Mouse (Mus musculus): ENCODE results near the gene Mtmr14. TPM values are rescaled to one million over a fixed set of nuclear protein-coding genes. Genes with fewer than 3 reads are reported as not detected.

Mtmr14 gene
- polyA plus RNA-seq, 1 experiment from 2014 or later = 41.0 TPM

DNA sequence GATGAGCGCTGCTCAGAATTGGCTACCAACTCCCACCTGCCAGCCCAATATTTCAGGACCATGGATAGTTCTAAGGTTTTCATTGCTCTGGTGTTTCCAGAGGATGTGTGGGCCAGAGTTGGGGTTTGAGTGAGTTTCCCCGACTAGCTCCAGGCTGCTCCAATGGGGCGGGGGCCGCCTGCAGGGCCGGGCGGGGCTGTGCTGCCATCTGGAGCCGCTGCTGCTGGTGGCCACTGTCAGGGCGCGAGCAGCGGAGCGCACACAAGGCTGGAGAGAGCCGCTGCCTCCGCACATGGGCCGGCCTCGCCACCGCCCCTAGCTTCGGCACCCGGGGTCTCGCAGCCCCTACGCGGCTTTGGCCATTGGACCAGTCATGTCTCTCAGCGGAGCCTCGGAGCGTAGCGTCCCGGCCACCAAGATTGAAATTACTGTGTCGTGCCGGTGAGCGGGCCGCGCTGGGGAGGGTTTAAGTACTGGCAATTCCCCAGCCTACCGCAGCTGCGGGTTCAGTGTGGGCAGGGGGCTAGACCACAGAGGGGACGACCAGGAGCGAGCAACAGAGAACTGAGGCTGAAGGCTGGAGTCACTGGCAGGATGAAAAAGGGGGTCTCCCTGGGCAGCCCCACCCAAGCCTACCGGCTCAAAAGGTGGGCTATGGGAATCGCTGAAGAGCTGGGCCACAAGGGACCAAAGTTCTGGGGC is 44.6 kb downstream of the Mtmr14 start, which contains the start of gene Cpne9:
Cpne9 (plus strand) TSS at position 207 of the 702 bp plus-strand sequence.
- WGBS = 1% methylated on average over 37 of the region's 37 CpGs
- Histone ChIP-seq H3K27ac (replicated peaks) (no peak within 1 kb of the TSS), H3K36me3 (peaks cover 13% of the 10 kb centered on the region; the same call in 1 of the 2 replicates)

DNA sequence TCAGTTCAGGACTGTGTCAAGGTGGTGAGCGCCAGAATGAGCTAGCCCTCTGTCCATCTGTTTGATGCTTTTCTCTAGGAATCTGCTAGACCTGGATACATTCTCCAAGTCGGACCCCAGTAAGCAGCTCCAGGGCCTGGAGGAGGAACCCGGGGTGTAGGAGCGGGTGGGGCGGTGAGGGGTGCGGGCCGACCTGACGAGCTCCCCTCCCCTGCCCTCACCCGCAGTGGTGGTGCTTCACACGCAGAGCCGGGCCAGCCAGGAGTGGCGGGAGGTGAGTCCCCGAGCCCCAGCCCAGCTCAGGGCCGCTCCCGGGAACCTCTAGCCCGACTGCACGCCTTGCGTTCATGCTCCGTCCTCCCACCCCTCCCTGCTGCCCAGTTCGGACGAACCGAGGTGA is 45.3 kb downstream of the Mtmr14 start:
- peak; percentile 40; the same call in 1 of the 2 replicates for ATAC-seq (ENCODE audit: low FRiP score, low read depth)
- Histone ChIP-seq H3K36me3 (peaks cover 13% of the 10 kb centered on the region; the same call in 1 of the 2 replicates), H3K27ac (replicated peaks) (no peak overlapping the region), H3K4me3 (peak overlapping the region; percentile 43), H3K27me3 (peaks cover 36% of the 10 kb centered on the region), H3K9me3 (no peaks in the 10 kb centered on the region), H3K9ac (no peak overlapping the region), H3K4me2 (peak overlapping the region; percentile 89), H3K4me1 (replicated peaks) (peaks cover 16% of the 10 kb centered on the region)
- 2% methylated on average over 19 of the region's 22 CpGs for WGBS

More for the DNA sequence above, 44.6 kb downstream of the Mtmr14 start, which contains the start of gene Cpne9:
- ATAC-seq (ENCODE audit: low FRiP score, low read depth) = peak; percentile 81
- Histone ChIP-seq H3K4me2 (peak within 1 kb of the TSS; percentile 89), H3K4me3 (peak within 1 kb of the TSS; percentile 43), H3K4me1 (replicated peaks) (peaks cover 16% of the 10 kb centered on the region), H3K9me3 (no peaks in the 10 kb centered on the region), H3K9ac (peak within 1 kb of the TSS; percentile 55), H3K27me3 (peaks cover 36% of the 10 kb centered on the region)

DNA sequence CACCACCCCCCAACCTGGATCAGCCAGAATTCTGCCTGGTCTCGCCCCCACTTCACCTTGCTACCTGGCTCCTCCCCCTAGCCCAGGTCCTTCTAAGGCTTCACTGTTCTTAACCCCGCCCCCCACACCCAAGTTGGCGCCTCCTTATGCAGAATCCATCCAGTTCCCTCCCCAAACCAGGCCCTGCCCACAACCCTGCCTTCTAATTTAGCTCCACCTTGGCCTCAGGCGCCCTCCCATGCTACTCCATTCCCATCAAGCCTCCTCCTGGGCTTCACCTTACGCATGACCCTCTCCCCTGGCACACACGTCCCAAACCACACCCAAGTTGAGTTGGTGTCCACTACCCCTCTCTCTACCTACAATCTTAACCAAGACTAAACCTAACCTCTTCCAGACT is 45.9 kb downstream of the Mtmr14 start:
- 6% methylated on average over 6 of the region's 6 CpGs for WGBS
- Histone ChIP-seq H3K4me2 (peak overlapping the region; percentile 89), H3K36me3 (peaks cover 13% of the 10 kb centered on the region; the same call in 1 of the 2 replicates), H3K4me3 (peak overlapping the region; percentile 43), H3K9me3 (no peaks in the 10 kb centered on the region), H3K9ac (no peak overlapping the region), H3K4me1 (replicated peaks) (peaks cover 16% of the 10 kb centered on the region), H3K27me3 (peaks cover 36% of the 10 kb centered on the region), H3K27ac (replicated peaks) (no peak overlapping the region)
- peak; percentile 11; the same call in 1 of the 2 replicates for ATAC-seq (ENCODE audit: low FRiP score, low read depth)

DNA sequence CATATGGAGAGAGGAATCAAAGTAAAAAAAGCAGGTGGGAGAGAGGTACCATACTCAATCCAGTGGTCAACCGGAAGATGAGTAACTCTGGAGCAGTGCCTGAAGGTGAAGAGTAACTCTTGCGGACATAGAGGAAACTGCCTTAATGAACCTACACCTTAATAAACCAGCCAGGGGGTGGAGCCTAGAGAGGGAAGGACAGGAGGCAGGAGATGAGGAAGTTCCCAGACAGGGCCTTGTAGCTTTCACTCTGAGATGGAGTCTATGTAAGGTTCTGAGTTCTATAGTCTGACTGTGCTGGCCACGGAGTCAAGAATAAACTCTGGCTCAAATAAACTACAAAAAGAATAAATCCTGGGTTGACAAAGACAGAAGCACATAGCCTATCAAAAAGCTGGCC is 47.3 kb downstream of the Mtmr14 start:
- H3K4me1 ChIP-seq (replicated peaks) = peaks cover 16% of the 10 kb centered on the region
- peaks cover 36% of the 10 kb centered on the region for H3K27me3 ChIP-seq

DNA sequence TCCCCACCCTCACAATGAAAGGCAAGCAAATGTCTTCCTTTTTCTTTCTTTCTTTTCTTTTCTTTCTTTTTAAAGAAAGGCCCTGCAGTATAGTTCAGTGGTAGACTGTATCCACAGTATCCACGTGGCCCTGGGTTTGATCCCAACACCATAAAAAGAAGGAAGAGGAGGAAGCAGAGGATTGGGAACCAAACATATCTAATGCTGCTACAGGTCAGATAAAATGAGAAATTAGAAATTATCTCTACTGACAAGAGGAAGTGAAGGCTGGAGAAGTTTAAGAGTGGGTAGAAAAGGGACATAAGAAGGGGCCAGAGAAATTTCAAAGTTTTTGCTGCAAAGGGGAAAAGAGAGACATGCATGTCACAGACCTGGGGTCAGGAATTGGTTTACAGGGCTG is 48.7 kb downstream of the Mtmr14 start:
- Histone ChIP-seq H3K36me3 (no peaks in the 10 kb centered on the region), H3K9me3 (no peaks in the 10 kb centered on the region), H3K4me2 (no peak overlapping the region), H3K27ac (replicated peaks) (no peak overlapping the region), H3K4me1 (replicated peaks) (peaks cover 16% of the 10 kb centered on the region), H3K9ac (no peak overlapping the region), H3K27me3 (peaks cover 33% of the 10 kb centered on the region), H3K4me3 (no peak overlapping the region)
- 56% methylated on average over 1 of the region's 1 CpGs for WGBS
- ATAC-seq (ENCODE audit: low FRiP score, low read depth) = no peak

More for the DNA sequence above, 47.3 kb downstream of the Mtmr14 start:
- 83% methylated on average over 3 of the region's 3 CpGs for WGBS
- Histone ChIP-seq H3K36me3 (peaks cover 7% of the 10 kb centered on the region; the same call in 1 of the 2 replicates), H3K9ac (no peak overlapping the region), H3K4me2 (no peak overlapping the region), H3K9me3 (no peaks in the 10 kb centered on the region), H3K27ac (replicated peaks) (no peak overlapping the region), H3K4me3 (no peak overlapping the region)
- ATAC-seq (ENCODE audit: low FRiP score, low read depth) = no peak

DNA sequence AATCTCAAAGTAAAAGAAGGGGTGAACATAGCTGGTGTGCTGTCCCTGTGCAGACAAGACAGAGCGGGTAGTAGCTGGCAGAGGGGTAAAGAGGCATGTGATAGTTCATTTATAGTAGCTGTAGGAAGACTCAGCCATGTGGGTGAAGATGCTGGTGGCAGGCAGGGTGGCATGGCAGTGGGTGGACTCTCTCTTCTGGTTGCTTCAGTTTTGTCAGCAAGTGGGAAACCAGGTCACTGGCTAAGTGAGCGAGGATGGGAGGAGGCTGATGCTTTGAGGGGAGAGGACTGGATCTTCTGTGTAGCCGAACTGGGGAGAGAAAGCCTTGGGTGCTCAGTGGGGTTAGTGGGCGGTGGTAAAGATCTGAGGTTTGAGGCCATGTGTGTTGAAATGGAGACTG is 49.6 kb downstream of the Mtmr14 start:
- no peak overlapping the region for H3K4me2 ChIP-seq
- H3K9me3 ChIP-seq = no peaks in the 10 kb centered on the region
- H3K36me3 ChIP-seq = no peaks in the 10 kb centered on the region
- H3K4me3 ChIP-seq = no peak overlapping the region
- no peak overlapping the region for H3K9ac ChIP-seq
- no peak for ATAC-seq (ENCODE audit: low FRiP score, low read depth)
- peaks cover 24% of the 10 kb centered on the region for H3K27me3 ChIP-seq
- WGBS = 76% methylated on average over 4 of the region's 4 CpGs
- H3K4me1 ChIP-seq (replicated peaks) = peaks cover 9% of the 10 kb centered on the region
- no peak overlapping the region for H3K27ac ChIP-seq (replicated peaks)

DNA sequence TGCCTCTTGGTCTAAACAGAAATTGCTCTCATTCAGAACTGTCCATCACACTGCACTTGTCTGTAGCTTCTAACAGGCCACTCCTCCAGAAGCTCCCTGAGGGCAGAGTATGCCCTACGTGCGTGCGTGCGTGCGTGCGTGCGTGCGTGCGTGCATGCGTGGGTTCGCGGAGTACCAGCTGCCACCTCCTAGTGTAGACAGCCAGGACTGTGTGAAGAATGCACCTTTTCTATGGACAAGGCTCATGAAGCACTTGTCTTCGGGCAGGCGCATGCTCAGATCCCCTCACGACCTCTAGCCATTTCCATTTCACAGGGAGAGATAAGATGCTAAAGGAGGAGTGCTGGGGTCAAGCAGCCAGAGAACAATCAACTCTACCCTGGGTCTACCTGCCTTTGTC is 51.7 kb downstream of the Mtmr14 start:
- H3K4me2 ChIP-seq = no peak overlapping the region
- no peaks in the 10 kb centered on the region for H3K36me3 ChIP-seq
- ATAC-seq (ENCODE audit: low FRiP score, low read depth) = no peak
- WGBS = 90% methylated on average over 15 of the region's 15 CpGs
- H3K4me3 ChIP-seq = no peak overlapping the region
- no peak overlapping the region for H3K27ac ChIP-seq (replicated peaks)
- H3K4me1 ChIP-seq (replicated peaks) = no peaks in the 10 kb centered on the region
- no peaks in the 10 kb centered on the region for H3K9me3 ChIP-seq
- H3K27me3 ChIP-seq = peaks cover 6% of the 10 kb centered on the region
- H3K9ac ChIP-seq = no peak overlapping the region

DNA sequence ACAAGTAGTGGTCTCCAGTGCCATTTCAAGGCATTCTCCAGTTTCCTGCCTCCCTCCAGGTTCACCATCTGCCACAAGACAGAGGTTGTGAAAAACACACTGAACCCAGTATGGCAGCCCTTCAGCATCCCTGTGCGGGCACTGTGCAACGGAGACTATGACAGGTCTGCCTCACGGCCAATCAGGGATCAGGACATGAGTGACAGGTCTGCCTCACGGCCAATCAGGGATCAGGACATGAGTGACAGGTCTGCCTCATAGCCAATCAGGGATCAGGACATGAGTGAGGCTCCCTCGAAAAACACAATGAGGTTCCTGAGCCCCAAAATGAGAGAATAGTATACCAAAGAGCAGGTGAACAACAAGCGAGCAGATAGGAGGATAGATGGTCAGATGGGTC is 52.7 kb downstream of the Mtmr14 start:
- WGBS = 66% methylated on average over 6 of the region's 6 CpGs
- ATAC-seq (ENCODE audit: low FRiP score, low read depth) = no peak

DNA sequence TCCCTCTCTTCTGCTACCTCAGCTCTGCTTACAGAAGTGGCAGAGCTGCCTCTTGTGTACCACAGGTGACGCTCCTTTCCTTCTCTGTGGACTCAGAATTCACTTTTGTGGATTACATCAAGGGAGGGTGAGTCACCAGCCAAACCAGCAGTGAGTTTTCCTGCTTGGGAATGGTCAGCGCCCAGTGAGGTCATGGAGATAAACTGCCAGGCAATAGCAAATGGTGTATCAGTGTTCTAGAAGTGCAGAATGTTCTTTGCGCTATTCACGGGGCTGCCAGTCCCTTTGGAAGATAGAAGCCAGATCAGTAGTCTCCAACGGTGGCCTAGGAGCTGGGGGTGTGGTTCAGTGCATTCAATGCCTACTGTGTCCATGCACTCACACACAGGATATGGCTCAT is 55.3 kb downstream of the Mtmr14 start:
- Histone ChIP-seq H3K4me2 (no peak overlapping the region), H3K4me3 (no peak overlapping the region), H3K36me3 (no peaks in the 10 kb centered on the region), H3K9me3 (no peaks in the 10 kb centered on the region), H3K27ac (replicated peaks) (no peak overlapping the region), H3K4me1 (replicated peaks) (no peaks in the 10 kb centered on the region), H3K9ac (no peak overlapping the region), H3K27me3 (no peaks in the 10 kb centered on the region)
- no peak for ATAC-seq (ENCODE audit: low FRiP score, low read depth)
- WGBS = 73% methylated on average over 5 of the region's 5 CpGs

More for the DNA sequence above, 52.7 kb downstream of the Mtmr14 start:
- no peaks in the 10 kb centered on the region for H3K36me3 ChIP-seq
- H3K4me3 ChIP-seq = no peak overlapping the region
- H3K4me2 ChIP-seq = no peak overlapping the region
- no peaks in the 10 kb centered on the region for H3K4me1 ChIP-seq (replicated peaks)
- H3K9me3 ChIP-seq = no peaks in the 10 kb centered on the region
- H3K27me3 ChIP-seq = no peaks in the 10 kb centered on the region
- H3K9ac ChIP-seq = no peak overlapping the region
- no peak overlapping the region for H3K27ac ChIP-seq (replicated peaks)

DNA sequence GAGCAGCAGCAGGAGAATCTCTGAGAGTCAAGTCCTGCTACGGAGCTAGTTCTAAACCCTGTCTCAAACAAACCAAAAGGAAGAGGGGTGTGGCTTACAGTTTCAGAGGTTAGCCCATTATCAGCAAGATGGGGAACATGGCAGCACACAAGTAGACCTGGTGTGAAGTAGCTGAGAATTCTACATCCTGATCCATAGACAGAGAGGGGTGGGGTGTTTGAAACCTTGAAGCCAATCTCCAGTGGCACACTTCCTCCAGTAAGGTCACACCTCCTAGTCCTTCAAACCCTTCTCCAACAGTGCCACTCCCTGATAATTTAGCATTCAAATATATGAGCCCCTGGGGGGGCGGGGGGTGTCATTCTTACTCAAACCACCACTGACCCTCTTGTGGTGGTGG is 58.4 kb downstream of the Mtmr14 start:
- Histone ChIP-seq H3K36me3 (no peaks in the 10 kb centered on the region), H3K9ac (no peak overlapping the region), H3K27ac (replicated peaks) (no peak overlapping the region), H3K27me3 (no peaks in the 10 kb centered on the region), H3K4me3 (no peak overlapping the region), H3K4me1 (replicated peaks) (no peaks in the 10 kb centered on the region), H3K9me3 (no peaks in the 10 kb centered on the region), H3K4me2 (no peak overlapping the region)
- 80% methylated on average over 2 of the region's 2 CpGs for WGBS
- ATAC-seq (ENCODE audit: low FRiP score, low read depth) = no peak

DNA sequence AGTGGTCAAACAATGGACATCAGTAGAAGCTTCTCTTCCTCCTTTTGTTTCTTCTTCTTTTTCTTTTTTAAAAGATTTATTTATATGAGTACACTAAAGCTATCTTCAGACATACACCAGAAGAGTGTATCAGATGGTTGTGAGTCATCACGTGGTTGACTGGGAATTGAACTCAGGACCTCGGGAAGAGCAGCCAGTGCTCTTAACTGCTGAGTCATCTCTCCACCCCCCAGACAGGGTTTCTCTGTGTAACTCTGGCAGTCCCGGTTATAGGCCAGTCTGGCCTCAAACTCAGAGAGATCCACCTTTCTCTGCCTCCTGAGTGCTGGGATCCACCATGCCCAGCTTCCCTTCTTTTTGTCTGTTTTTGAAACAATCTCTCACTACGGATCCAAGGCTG is 59.0 kb downstream of the Mtmr14 start:
- Histone ChIP-seq H3K4me3 (no peak overlapping the region), H3K27me3 (no peaks in the 10 kb centered on the region), H3K9me3 (no peaks in the 10 kb centered on the region), H3K4me1 (replicated peaks) (no peaks in the 10 kb centered on the region), H3K36me3 (no peaks in the 10 kb centered on the region), H3K9ac (no peak overlapping the region), H3K4me2 (no peak overlapping the region), H3K27ac (replicated peaks) (no peak overlapping the region)
- WGBS = 70% methylated on average over 4 of the region's 4 CpGs
- no peak for ATAC-seq (ENCODE audit: low FRiP score, low read depth)

DNA sequence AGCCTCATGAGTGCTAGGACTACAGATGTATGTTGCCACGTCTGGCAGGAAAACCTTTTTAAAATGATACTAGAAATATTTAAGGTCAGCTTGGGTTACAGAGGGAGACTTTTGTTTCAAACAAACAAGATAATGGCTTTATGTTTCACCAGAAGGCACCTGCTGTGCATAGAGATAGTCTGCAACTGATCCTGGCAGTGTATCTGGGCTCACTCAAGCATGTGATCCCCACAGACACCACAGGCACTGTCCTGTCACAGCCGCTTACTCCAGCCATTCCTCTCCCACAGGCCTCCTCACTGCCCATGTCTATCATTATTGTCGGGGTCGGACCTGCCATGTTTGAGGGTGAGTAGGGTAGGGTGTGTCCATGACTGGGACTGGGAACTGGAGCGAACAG is 63.7 kb downstream of the Mtmr14 start:
- Histone ChIP-seq H3K9ac (no peak overlapping the region), H3K4me1 (replicated peaks) (peaks cover 7% of the 10 kb centered on the region), H3K27me3 (no peaks in the 10 kb centered on the region), H3K4me3 (no peak overlapping the region), H3K36me3 (no peaks in the 10 kb centered on the region), H3K4me2 (no peak overlapping the region), H3K27ac (replicated peaks) (no peak overlapping the region), H3K9me3 (no peaks in the 10 kb centered on the region)
- WGBS = 84% methylated on average over 5 of the region's 5 CpGs
- no peak for ATAC-seq (ENCODE audit: low FRiP score, low read depth)

Data from hindbrain, embryonic 15.5 days (tissue).